Comparison of ENCODE assay signal across 8 mouse cellular contexts in genomic region chr15:36855550-36856131, GRCm38 (mm10).
A peak's percentile ranks its signal among the peaks of the same experiment; 100 is the strongest.
DNase-seq lines count a peak whose midpoint lies in the region; ATAC-seq and TF ChIP-seq lines count a peak whose summit lies in the region.

No protein-coding gene starts in this region.

- H3K27me3 ChIP-seq in lung, embryonic 14.5 days (ENCODE audit: insufficient read depth, low read length) = no peaks in the 10 kb centered on the region
- no peaks in the 10 kb centered on the region for H3K27me3 ChIP-seq in forebrain, embryonic 15.5 days

- H3K4me3 ChIP-seq in lung, adult 2 months (replicated peaks; ENCODE audit: extremely low read depth, low read depth, low read length) = no peak overlapping the region
- H3K4me3 ChIP-seq in lung, embryonic 14.5 days (ENCODE audit: low read depth, low read length) = no peak overlapping the region
- no peak overlapping the region for H3K4me3 ChIP-seq in forebrain, embryonic 15.5 days

- no peak for TF ChIP-seq POLR2A in lung, adult 2 months (IDR thresholded peaks at IDR 0.05; ENCODE audit: borderline replicate concordance, extremely low read depth, low read depth, low read length)

- ATAC-seq in erythroblast, adult 5-6 weeks (replicated peaks; ENCODE audit: low FRiP score, poor library complexity, severe bottlenecking) = 0 out of 2 replicates have a peak, but pooled peaks have one; percentile 51
- ATAC-seq in lung, embryonic 14.5 days (ENCODE audit: insufficient read depth) = peak; percentile 47; the same call in 1 of the 2 replicates
- ATAC-seq in forebrain, embryonic 15.5 days (replicated peaks) = no peak

- H3K9ac ChIP-seq in lung, embryonic 14.5 days = no peak overlapping the region
- H3K9ac ChIP-seq in forebrain, embryonic 15.5 days (replicated peaks) = no peak overlapping the region

- TF ChIP-seq CTCF in lung, adult 2 months (IDR thresholded peaks at IDR 0.05; ENCODE audit: insufficient read depth, low read length) = no peak
- no peak for TF ChIP-seq CTCF in lung, embryonic 14.5 days (IDR thresholded peaks at IDR 0.05; ENCODE audit: low read depth)

- peak overlapping the region; percentile 49; the same call in 1 of the 2 replicates for H3K27ac ChIP-seq in lung, embryonic 14.5 days (ENCODE audit: low read depth)
- no peak overlapping the region for H3K27ac ChIP-seq in forebrain, embryonic 15.5 days (replicated peaks)

- 27% methylated on average over 7 of the region's 7 CpGs for WGBS in lung, adult 2 months
- WGBS in lung, embryonic 14.5 days = 53% methylated on average over 7 of the region's 7 CpGs
- 74% methylated on average over 7 of the region's 7 CpGs for WGBS in forebrain, embryonic 15.5 days

- H3K4me1 ChIP-seq in lung, adult 2 months (ENCODE audit: control insufficient read depth, insufficient read depth, low read length) = peaks cover 15% of the 10 kb centered on the region
- H3K4me1 ChIP-seq in lung, embryonic 14.5 days (ENCODE audit: insufficient read depth) = peaks cover 9% of the 10 kb centered on the region
- H3K4me1 ChIP-seq in forebrain, embryonic 15.5 days = peaks cover 6% of the 10 kb centered on the region; the same call in 1 of the 2 replicates

- peak; percentile 67 to 78 for DNase-seq in lung, adult 18-20 months
- DNase-seq in lung, adult 2 months = no peak
- peak; percentile 82 for DNase-seq in adrenal gland, postnatal 10 days
- DNase-seq in lung, embryonic 14.5 days = peak; percentile 62
- no peak for DNase-seq in spleen, adult 12 weeks (ENCODE audit: low spot score)
- no peak for DNase-seq in natural killer cell, adult 2 months (ENCODE audit: low spot score in 2 of 2)

- H3K36me3 ChIP-seq in lung, embryonic 14.5 days (ENCODE audit: insufficient read depth) = no peaks in the 10 kb centered on the region
- H3K36me3 ChIP-seq in forebrain, embryonic 15.5 days = no peaks in the 10 kb centered on the region

- no peaks in the 10 kb centered on the region for H3K9me3 ChIP-seq in lung, embryonic 14.5 days (ENCODE audit: low read depth, low read length)
- no peaks in the 10 kb centered on the region for H3K9me3 ChIP-seq in forebrain, embryonic 15.5 days

- no peak overlapping the region for H3K4me2 ChIP-seq in lung, embryonic 14.5 days
- H3K4me2 ChIP-seq in forebrain, embryonic 15.5 days (replicated peaks) = no peak overlapping the region

Comparison
In these comparisons a context has a peak if more than half of its experiments do, and no peak if none do; other contexts are left out.
1. DNase-seq: peak in lung, adult 18-20 months (2 of 2), adrenal gland, postnatal 10 days (single experiment) and lung, embryonic 14.5 days (single experiment); none in lung, adult 2 months (single experiment), spleen, adult 12 weeks (single experiment) and natural killer cell, adult 2 months (0 of 2).